Mouse (Mus musculus): ENCODE data around the gene Mfsd6.

The Mfsd6 gene

GRCm38 (mm10) chr1:52727056-52727900, at the start of gene Mfsd6:
Gene Mfsd6, minus strand, starts transcription at chr1:52727462.
- DNase-seq = peak; percentile 66

- no peak for DNase-seq
Observed at GRCm38 (mm10) chr1:52765176-52766111, 38.2 kb upstream of the Mfsd6 start.

DNA sequence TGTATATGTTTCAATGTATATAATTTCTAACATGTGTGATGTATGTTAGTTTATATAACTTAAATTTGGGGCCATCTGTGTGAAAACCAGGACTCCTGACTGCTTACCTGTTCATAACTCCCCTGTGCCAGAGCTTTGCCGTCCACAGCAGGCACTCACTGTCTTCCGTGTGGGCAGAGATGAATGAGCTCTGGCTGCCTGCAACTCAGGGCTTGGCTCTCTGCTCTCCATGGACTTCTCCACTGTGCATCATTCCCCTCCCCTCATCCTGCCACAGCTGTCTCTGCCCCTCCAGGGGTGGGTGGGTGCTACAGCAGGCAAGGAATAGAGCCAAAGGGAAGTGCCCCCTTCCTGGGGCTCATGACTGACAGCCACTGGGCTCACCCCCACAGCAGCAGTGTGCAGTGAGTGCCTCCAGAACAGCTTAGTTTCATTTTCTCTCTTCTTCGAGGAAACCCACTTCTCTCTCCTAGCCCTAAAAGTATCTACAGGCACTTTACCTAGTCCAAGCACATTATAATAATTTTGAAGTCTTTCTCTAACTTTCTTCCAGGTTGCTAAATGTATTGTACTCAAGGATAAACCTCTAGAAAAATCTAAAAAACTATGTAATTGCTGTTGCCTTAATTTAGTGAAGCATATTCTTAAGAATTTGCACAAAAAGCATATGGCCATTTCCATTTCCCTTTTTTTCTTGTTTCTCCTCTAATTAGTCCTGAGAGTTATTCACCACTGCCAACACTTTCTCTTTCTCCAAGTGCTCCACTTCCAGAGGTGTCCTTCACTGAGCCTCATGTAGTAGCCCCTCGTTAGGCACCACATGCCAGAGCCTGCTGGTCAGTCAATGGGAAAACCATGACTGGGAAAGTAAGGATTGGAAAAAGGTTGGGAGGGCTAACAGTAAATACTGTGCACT, 36.9 kb upstream of the Mfsd6 start:
- no peak for DNase-seq

GRCm38 (mm10) chr1:52758174-52758573, 30.9 kb upstream of the Mfsd6 start:
- DNase-seq = peak; percentile 45

DNA sequence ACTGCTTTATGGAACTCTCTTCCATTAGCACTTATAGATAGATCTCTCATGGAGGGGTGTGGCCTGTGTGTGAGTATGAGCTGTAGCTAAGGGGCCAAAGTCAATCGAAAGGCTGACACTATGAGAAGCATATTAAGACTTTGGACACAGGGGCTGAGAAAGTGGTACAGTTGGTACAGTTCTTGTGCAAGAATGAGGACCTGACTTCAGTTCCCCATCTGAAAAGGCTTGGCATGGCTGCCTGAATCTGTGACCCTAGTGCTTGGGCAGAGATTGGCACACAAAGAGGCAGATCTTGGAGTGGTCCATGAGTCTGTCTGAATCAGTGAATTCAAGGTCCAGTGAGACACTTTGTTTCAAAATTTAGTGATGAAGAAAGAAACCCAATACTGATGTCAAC, 27.1 kb upstream of the Mfsd6 start:
- no peak for DNase-seq

GRCm38 (mm10) chr1:52753828-52754227, 26.6 kb upstream of the Mfsd6 start:
- peak; percentile 40 for DNase-seq

DNA sequence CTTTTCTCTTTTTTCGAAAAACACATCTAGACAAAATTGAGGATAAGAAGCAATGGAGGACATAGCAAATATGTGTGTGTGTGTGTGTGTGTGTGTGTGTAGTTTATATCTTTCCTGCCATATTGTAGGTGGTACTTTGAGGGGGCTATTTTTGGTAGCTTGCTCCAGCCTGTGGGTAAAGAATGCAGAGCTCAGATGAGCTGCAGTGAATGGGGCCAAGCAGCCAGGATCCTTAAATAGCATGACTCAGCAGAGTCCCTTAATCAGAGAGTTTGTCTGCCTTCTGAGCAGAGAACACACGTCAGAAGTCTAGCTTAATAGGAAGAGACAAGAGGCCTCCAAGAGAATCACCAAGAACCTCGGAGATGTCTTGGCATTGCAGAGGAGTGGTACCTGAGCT, 25.4 kb upstream of the Mfsd6 start:
- no peak for DNase-seq

- DNase-seq = no peak
Observed at GRCm38 (mm10) chr1:52751634-52752033, 24.4 kb upstream of the Mfsd6 start.

DNA sequence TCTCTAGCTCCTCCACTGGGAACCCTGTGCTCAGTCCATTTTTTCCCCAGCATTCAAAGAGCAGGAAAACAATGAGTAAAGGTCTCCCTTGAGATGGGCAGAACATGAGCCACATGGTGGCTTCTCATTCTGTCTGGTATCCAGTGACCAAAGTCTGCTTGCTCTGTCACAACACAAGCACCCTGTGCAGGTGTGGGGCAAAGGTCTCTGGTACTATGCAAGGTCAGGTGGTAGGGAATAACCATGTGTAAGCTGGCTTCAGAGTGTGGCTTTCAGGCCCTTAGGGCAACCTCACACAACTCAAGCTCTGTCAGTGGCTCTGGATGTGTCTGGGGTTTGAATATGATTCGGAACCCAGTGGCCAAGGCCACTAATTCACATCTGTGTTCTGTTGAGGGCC, 22.7 kb upstream of the Mfsd6 start:
- no peak for DNase-seq

- DNase-seq = peak; percentile 75
Observed at GRCm38 (mm10) chr1:52748260-52748659, 21.0 kb upstream of the Mfsd6 start.

DNA sequence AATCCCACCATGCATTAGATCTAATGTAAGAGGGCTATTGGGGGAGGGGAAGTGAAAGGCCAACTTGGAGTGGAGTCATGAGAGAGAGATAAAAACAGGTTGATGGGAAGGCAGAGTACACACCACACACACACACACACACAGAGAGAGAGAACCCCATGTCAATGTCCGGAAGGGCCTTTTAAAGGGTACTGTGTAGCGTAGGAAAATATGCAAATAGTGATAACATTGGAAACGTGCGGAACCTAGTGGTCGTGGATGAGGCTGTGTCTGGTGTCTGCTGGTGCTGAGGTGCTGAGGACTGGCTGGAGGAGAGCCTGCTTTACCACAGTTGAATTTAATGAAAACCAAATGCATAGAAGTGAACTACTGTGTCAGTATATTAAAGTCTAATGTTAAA, 15.3 kb upstream of the Mfsd6 start:
- DNase-seq = no peak

GRCm38 (mm10) chr1:52734208-52734607, 6.9 kb upstream of the Mfsd6 start:
- DNase-seq = no peak

DNA sequence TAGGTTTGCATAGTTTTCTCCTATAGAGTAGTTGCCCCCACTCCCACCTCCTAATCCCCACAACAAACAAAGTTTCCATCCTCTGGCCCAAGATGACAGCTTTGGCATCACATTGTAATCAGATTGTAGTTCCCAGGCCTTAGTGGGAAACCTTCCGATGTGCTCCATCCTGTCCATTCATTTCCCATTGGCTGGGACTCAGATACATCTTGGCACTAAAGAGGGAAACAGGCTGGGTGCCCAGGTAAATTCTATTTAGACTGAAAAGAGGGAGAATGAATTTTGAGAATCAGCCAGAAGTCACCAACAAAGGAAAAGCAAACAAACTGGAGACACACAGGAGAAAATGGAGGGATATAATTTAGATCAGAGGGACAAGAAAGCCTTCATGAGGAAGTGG, 3.0 kb upstream of the Mfsd6 start:
- no peak for DNase-seq

DNA sequence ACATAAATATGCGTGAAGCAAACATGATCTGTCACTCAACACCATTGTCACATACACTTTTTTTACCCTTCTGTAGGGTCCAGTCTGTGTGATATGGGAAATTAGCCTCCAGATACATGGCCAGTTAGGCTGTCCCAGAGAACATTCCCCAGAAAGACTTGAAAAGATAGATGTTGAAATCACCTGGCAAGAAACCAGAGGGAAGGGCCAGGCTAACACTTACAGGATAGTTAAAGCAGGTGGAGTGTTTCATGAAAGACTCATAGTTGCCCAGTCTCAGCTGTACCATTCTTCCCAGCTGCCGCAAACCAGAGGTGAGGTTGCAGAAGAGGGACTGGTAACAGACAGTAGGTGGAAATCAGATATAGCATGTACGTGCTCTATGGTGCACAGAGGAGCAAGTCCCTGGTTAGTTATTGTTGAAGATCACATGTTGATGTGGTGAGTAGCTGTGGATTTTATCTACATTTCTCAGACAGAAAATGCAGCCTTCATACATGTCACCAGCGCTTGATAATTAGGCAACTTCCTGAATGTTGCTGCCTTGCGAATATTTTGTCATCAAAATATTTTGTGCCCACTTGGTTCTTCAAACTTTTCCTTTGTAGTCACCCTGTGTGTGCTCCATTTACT, 1.7 kb upstream of the Mfsd6 start:
- DNase-seq = no peak

- peak; percentile 76 for DNase-seq
Observed at GRCm38 (mm10) chr1:52726371-52727055, 749 bp downstream of the Mfsd6 start.

- DNase-seq = no peak
Observed at GRCm38 (mm10) chr1:52722586-52722985, 4.7 kb downstream of the Mfsd6 start.

GRCm38 (mm10) chr1:52719096-52719495, 8.2 kb downstream of the Mfsd6 start:
- DNase-seq = no peak

DNA sequence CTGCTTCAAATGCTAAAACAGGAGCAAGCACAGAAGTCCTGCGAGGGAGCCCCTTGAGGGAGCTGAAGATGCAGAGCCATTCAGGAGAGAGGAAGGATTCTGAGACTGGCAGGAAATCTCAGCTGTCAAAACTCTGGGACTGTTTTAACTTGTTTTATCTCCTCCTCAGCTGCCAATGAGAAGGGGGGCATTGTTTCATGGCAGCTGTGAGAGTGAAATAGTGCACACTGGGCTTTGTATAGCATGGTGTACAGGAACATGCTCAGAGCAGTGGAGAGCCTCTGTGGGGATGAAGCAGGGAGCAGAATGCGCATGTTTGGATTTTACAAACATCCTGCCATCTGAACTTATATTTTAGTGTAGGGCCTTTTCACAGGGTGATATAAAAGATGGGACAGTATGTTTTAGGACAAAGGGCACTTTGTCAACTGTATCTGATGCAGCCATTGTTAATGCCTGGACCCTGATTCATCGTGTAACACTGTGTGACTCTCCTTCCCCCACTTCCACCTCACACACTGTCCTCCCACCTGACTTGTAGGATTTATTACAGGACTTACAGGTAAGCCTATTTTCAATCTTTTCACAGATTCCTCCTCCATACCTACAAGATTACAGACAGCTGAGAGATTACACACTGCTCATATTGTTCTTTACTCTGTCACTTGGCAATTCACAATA, 9.1 kb downstream of the Mfsd6 start:
- DNase-seq = peak; percentile 60

DNA sequence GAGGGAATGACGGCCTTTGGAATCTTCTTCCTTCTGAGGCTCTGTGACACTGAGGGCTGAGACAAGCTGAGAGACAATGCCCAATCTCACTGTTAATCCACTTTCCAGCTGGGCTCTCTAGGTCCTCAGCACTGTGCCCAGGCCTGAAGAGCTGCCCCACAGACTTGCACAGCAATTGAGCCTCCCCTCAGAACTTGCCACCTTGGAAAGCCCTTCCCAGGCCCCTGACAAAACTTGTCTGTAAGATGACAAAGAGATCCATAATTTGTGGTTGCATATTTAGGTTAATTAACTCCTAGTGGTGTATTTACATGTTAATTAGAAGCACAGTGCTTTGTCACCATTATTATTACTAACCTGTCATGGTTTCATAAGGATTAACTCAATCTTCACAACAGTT, 12.8 kb downstream of the Mfsd6 start:
- peak; percentile 56 for DNase-seq

DNA sequence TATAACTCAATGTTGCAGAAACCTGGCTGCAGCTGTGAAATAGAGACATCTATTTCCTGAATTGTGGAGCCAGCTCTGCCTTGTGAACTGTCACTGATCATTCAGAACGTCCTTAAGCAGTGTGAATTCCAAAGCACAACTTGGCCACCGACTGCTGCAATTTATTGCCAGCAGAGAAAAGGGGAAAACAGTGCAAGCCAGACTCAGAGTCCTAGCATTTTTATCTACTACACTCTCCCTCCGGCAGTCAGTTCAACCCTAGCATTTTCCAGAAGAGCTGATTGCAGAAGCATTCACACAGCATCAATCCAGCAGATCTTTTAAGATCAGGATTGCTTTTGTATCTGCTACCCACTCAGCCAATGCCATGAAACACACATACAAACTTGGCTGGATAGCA, 13.2 kb downstream of the Mfsd6 start:
- no peak for DNase-seq

- no peak for DNase-seq
Observed at GRCm38 (mm10) chr1:52708745-52709144, 18.5 kb downstream of the Mfsd6 start.
